Mouse (Mus musculus): ENCODE data around the gene 1700008O03Rik.

Gene 1700008O03Rik

DNA sequence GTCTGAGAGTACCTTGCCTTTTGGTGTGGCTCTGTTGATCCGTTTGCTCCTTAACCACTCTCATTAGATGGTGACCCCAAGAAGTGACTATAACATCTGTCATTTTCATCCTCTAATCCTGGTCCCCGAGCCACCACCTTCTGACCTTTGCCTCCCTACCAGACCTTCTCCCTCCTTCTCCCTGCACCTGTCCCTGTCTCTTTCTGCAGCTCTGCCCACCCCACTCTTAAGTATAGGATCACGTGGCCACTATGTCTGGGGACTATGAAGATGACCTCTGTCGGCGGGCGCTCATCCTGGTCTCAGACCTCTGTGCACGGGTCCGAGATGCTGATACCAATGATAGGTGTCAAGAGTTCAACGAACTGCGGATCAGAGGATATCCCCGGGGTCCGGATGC is at the start of gene 1700008O03Rik:
Gene 1700008O03Rik (minus strand): TSS at position 101 of the 400 bp plus-strand sequence.
- DNase-seq (ENCODE audit: low read depth) = no peak

DNA sequence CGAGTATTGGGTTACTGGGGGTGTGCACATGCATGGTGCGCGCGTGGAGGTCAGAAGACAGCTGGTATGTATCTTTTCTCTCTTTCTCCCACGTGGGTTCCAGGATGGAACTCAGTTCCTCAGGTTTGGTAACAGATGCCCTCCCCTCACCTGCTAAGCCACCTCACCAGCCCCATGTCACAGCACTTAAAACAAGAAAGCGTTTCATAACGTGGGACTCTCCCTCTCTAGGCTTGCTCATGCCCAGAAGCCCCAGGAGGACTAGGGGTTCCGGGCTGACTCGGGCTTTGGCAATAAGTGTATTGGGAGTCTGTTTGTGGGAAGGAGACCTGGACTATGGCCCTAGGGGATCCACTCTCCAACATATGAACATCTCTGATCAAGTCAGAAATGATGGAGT is 48.5 kb upstream of the 1700008O03Rik start:
- no peak for DNase-seq (ENCODE audit: low read depth)

DNA sequence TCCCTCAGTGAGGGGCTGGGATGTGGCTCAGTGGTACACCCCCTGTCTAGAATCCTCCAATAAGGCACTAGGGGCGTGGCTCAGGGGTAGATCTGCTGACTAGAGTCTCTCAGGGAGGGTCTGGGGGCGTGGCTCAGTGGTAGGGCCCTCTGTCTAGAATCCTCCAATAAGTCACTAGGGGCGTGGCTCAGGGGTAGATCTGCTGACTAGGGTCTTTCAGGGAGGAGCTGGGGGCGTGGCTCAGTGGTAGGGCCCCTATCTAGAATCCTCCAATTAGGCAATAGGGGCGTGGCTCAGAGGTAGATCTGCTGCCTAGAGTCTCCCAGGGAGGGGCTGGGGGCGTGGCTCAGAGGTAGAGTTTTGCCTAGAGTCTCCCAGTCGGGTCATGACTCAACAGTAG is 47.8 kb upstream of the 1700008O03Rik start:
- peak; percentile 29 for DNase-seq (ENCODE audit: low read depth)

DNA sequence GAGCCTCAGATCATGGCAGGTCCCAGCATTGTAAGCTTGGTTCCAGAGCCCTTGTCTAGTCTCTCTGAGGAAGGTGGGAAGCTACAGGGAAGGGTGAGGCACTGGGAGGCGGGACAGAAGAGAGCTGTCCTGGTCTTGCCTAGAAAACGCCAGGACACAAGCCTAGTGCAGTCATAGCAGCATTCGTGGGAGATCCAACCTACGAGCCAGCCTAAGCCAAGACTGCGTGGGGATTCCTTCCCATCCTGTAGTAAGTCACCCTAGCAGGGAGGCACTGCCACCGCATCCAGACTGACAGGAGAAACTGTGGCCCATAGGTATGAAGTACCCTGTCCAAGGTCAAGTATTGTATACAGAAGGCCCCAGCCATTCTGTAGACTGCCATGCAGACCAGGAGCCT is 46.9 kb upstream of the 1700008O03Rik start:
- no peak for DNase-seq (ENCODE audit: low read depth)

DNA sequence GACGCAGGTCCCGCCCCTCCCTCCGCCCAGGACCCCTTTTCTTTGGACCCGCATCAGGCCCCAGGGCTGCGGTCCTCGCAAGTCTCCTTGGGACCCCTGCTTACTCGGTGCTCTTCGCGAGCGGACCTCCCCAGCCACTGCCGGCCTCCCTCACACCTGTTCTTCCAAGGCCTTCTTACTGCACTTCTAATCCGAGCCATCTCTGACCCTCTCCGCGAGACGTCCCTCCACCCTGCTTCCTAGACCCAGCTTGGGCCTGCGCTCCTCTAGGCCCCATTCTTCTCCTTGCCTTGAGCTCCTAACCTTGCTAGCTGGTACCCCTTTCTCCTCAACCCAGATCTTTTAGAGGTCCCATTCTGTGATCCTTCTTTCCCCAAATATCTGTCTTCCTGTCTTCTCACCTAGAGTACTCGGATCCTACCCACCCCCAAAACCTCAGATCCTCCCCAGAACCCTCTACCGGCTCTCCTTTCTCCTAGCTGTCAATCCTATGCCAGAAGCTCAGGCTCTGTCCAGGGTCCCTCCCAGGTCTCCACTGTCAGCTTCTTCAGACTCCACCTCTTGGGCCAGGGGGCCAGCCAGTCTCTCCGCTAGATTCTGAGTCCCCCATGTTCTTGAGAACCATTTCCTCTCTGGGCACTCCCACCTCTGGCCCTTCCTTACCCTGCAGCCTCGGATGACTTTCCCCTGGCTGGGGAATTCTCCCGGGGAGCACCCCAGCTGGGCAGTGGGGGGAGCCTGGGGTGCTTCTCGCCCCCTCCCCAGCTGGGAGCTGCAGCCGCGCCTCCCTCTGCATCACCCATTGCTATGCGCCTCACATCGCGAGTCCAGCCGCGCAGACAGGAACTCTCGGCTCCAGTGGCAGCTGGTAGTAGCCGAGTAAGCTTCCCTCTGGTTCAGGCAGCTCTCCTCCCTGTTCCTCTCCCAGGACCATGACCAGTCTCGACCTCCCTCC is 44.2 kb upstream of the 1700008O03Rik start:
- DNase-seq (ENCODE audit: low read depth) = no peak

DNA sequence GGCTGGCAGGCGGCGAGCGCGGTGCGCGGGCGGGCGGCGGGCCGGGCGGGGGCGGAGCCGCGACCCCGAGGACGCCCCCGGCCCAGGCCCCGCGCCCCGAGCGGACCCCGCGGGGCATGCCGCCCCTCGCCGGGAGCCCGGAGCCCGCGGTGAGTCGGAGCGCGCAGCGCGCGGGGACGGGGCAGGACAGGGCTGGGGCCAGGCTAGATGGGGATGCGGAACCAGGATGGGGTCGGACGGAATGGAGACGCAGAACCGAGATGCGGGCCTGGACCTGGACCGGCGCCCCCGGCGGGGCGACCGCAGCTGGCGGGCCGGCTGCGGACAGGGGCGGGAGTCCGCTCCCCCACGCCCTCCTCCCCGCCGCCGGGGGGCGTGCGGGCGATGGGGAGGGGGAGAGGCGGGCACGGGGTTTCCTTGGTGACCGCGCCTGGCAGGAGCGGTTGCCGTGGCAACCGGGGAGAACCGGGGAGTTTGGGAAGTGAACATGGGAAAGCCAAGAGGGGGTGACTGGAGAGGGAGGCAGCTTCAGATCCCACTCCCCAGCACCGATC is 43.4 kb upstream of the 1700008O03Rik start, which contains the start of gene Lrrc4b:
Gene Lrrc4b (plus strand): TSS at position 51 of the 554 bp plus-strand sequence.
- no peak for DNase-seq (ENCODE audit: low read depth)

DNA sequence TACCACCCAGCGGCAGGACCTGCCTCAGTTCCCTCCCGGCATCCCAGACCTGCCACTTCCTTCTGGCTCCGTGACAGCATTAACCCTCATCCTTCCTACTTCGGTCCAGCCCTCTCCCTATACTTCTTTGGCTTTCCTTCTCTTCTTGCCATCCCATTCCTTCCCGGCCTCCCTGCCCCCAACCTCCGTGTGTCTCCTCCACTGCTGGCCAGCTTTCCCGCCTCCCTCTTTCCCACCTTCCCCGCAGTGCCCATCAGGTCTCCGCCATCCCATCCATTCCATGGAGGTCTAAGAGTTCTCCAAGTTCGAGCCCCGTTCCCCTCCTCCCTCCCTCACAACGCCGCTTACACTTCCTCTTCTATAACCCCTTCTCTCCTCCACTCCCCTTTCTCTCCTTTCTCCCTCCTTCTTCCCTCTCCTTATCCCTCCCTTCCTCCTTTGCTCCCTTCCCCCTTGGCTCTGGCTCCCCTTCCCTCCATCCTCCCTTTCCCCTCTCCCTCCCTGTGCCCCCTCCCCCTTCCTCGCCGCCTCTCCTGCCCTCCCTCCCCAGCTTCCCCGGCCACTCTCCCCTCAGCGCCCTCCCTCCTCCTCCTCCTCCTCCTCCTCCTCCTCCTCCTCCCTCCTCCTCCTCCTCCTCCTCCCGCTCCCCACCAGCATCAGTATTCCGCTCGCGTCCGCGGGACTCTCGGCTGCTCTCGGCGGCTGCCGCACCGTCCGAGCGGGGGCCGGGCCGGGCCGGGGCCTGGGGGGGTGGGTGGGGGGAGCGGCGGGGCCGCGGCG is 42.7 kb upstream of the 1700008O03Rik start:
- no peak for DNase-seq (ENCODE audit: low read depth)

DNA sequence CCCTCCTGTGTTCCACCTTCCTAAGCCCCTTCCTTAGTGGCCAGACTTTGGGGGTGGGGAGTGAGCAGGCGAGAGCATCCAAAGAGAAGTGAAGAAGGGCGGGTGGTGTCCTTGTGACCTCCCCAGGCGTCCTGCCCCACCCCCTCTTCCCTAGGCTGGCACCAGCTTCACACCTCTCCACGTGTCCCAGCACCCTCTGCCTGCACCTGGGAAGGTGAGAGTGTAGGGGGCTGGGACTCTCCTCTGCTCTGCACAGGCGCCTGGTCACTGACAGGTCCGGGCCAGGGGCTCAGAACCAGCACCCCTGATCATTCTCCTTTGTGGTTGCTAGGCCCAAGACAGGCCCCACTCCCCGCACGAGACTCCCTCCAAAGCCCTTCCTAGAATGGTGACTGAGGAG is 42.0 kb upstream of the 1700008O03Rik start:
- DNase-seq (ENCODE audit: low read depth) = no peak

DNA sequence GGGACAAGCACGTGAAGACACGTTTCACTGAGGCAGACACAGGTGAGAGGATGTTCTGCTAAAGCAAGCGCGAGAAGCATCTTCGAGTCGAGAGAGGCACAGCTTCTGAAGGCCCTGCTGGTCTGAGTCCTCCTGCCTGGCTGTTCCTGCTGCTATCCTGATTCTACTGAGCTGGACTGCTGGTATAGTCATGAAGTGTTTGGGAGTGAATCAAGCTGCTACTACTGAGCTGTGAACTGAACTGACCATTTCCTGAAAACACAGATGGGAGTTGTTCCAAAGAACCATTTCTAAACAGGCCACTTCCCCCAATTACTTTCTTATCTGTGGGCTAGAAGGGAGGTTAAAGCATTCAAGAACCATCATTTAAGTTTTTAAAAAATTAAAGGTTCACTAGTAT is 27.7 kb upstream of the 1700008O03Rik start:
- no peak for DNase-seq (ENCODE audit: low read depth)

DNA sequence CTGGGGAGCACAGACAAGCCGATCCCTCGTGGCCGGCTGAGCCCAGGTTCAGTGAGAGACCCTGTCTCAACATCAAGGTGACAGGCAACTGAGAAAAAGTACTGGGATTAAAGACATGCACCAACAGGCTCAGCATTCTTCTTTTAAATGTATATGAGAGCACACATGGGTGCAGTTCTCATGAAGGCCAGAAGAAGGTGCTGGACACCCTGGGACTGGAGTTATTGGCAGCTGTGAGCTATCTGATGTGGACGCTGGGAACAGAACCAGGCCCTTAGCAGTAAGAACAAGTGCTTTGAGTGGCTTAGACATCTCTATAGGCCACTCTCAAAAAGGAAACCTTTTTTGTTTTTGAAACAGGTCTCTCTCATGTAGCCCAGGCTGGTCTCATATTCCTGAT is 25.5 kb upstream of the 1700008O03Rik start:
- no peak for DNase-seq (ENCODE audit: low read depth)

DNA sequence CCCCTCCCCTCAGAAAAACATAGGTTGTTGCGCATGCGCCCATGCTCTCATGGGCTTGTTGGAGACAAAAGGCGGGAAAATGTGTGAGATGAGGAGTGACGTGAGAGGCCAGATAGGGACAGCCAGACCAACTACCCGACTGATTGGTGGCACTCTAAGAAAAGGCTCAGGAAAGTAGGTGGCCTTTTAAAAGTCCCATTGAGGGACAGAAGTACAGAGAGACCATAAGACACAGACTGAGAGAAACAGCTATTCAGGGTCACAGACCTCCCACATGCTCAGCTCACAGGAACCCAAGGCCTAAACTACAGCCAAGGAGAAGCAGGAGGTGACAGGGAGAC is 20.4 kb upstream of the 1700008O03Rik start:
- no peak for DNase-seq (ENCODE audit: low read depth)

DNA sequence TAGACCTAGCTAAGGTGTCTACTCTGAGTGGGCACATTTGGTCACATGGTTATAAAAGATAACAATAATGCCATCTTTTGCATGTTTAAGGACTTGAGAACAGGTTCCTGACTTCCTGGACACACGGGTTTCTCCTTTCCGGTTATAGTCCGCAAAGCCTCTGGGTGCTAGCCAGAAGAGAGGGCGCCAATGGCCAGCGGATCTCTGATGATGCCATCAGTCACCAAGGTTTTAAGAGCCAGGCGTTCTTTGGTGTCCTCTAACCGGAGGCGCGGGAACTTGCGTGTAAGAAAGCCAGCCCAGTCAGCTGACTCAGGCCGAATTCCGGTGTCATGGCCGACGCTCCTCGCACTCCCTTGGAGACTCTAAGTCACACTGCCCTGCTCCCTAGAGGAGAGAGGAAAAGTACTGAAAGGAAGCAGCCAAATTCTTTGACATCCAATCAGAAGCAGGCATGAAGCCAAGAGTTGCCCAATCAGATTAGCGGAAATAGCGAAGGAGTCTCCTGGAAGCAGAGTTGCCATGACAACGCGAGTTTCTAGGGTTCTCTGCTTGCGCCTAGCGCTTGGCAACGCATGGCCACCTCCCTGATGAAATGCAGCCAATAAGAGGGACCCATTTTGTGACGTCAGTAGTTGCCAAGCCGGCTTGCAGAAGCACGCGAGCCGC is 19.9 kb upstream of the 1700008O03Rik start:
- peak; percentile 98 for DNase-seq (ENCODE audit: low read depth)

DNA sequence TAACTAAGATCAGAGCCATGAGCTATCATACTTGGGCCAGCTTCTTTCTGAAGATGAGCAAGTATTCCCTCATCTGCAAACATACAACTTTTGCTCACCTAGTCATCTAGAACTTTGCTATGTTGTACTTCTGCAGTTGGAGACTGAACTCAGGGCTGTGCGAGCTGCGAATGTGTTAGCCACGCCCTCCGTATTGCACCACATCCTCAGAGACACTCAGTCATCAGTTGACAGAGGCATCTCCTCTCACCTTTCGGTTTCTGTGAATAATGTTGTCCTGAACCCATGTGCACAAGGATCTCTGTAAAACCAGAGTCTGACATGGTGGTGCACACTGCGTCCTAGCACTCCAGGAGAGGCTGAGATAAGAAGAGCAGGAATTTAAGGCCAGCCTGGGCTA is 16.1 kb upstream of the 1700008O03Rik start:
- peak; percentile 82 for DNase-seq (ENCODE audit: low read depth)

DNA sequence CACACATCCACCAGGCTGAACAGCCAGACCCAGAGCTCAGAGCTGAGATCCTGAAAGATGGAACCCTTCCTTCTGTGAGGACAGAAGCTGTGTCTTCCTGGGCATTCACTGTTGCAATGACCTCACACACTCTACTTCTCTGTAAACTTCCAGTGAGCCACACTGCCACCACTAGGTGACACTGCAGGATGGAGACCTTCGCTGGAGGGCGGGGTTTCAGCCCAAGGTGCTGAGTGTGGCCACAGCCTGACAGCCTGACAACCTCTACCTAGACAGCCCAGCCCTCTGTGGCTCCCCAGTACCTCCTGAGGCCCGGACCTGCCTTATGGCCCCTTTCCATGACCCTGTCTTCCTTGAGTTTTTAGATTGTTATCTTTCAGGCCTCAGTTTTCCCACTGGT is 12.9 kb upstream of the 1700008O03Rik start:
- peak; percentile 89 for DNase-seq (ENCODE audit: low read depth)

DNA sequence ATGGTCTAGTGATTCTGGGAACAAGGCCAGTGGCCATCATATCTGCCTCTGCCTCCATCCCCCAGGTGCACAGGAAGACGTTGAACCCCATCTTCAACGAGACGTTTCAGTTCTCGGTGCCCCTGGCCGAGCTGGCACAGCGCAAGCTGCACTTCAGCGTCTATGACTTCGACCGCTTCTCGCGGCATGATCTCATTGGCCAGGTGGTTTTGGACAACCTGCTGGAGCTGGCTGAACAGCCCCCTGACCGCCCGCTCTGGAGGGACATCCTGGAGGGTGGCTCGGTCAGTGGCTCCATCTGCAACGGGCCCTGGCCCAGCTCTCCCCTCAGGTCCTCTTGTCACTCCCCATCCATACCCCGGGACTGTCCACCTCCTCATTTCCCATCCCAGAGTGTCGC is 7.7 kb upstream of the 1700008O03Rik start:
- DNase-seq (ENCODE audit: low read depth) = no peak

DNA sequence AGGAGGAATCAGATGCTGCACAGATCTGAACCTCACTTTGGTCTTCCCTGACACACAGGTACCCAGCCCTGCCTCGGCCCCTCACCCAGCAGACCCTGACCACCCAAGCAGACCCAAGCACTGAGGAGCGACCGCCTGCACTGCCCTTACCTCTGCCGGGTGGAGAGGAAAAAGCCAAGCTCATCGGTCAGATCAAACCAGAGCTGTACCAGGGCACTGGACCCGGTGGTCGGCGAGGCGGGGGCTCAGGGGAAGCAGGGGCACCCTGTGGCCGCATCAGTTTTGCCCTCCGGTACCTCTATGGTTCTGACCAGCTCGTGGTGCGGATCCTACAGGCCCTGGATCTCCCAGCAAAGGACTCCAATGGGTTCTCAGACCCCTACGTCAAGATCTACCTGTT is 6.7 kb upstream of the 1700008O03Rik start:
- DNase-seq (ENCODE audit: low read depth) = no peak

DNA sequence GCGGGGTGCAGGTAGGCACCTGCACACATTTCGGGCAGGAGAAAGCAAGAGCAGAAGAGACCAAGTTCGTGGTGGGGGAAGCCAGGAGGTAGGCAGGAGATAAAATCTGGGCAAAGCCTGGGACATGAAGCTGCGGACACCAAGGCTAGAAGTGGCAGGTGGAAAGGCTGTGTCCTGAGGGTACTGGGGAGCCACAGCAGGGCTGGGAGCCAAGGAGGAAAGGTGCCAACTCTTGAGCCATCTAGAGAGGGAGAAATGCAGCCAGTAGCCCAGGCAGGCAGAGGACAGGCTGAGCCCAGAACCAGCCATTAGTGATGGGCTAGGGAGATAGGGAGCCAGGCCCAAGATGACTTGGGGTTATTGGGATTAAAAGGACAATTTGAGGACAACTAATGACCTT is 6.2 kb upstream of the 1700008O03Rik start:
- no peak for DNase-seq (ENCODE audit: low read depth)

DNA sequence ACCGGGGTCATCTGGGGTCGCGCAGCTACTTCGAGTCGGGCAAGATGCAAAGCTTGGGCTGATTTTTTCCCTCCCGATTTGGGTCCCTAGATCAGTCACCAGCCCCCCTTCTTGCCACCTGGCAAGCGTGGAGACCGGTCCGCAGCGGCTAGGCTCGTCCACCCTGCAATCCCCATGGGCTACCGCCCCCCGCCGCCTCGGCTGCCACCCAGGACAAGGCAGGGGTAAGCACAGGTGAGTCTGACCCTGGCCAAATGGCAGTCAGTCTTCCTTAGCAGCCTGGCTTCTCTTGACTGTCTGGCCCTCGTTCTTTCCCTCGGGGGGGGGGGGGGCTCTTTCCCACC is 932 bp downstream of the 1700008O03Rik start:
- no peak for DNase-seq (ENCODE audit: low read depth)

DNA sequence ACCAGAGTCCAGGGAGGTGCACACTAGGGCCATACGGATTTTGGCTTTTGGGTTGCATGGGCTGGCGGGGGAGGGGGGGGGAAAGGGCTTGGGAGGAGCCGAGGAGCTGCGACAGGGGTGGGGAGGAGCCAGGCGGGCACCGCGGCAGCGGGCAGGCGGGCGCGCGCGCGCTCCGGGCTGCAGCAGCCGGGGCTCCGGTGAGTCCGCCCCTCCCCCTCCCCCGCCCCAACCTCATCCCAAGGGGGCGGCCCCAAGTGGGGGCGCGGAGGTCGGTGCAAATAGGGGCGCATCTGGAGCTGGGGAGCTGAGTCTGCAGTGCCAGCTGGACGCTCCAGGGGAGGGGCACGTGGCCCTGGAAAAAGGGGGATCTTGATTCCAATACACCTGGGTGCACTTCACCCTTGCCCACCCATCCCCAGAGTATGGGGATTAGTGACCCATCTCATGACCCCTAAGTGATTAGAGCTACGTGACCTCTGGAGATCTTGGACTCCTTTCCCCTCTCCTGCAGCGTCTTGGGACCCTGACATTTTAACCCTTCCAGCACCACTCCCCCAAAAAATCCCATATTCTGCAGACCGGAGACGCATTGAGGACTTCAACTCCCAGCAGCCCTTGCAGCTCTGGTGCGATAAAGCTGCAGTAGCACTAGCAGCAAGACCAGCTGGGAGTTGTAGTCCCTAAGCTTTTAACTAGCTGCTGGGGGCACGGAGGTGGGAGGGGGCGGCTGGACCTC is 1.5 kb downstream of the 1700008O03Rik start, which contains the start of gene Syt3:
Gene Syt3 (plus strand): TSS at position 123 of the 736 bp plus-strand sequence.
- DNase-seq (ENCODE audit: low read depth) = peak; percentile 58

DNA sequence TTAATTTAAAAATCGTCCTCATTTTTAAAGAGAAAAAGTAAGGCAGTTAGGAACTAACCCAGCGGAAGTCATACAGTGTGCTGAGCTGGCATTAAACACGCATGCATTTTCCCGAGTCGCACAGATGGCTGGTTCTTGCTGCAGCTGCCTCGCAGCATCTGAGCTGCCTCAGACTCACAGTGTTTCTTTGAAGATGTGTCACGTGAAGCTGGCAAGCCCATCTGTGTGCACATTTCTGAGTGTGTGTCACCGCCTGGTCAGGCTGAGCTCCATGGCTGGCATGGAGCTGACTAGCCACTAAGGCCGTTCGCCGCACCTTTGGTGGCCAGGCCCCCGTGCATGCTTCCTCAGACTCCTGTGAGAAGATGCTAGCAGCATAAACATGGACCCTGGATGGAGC is 3.1 kb downstream of the 1700008O03Rik start:
- DNase-seq (ENCODE audit: low read depth) = no peak

DNA sequence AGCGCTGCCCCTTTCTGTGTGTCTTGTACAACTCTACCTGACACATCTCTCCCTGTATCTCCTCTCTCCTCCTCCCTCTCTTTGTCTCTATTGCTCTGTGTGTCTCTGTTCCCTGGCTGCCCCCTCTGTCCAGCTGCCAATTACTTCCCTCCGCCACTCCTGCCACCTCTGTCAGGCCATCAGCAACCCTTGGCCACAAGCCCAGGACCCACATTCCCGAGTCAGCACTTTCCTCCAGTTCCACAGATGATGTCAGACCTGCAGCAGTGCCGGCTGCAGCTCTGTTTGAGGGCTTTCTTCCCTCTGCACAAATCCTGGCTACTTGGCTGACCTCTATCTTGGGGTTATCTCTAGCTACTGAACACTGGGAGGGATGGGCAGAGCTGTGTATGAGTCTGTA is 7.3 kb downstream of the 1700008O03Rik start:
- DNase-seq (ENCODE audit: low read depth) = no peak

DNA sequence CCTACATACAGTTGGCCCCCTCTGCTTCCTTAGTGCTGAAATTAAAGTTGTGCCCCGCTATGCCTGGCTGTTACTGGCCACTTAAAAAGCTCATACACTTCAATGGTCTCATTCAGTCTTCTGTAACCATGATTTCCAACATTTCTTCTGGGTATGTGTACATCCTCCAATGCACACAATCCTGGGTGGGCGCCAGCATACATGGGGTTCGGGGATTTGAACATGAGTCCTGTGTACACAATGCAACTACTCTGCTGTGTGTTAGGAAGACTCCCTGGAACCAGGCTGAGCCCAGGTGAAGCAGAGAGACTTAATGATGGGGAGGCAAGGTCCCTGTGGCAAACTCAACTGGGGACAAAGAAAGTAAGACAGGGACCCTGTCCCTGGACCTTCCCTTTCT is 9.8 kb downstream of the 1700008O03Rik start:
- DNase-seq (ENCODE audit: low read depth) = no peak
